Mouse (Mus musculus): Measurements from ENCODE around the gene Npr1. TPM values are rescaled to one million over a fixed set of nuclear protein-coding genes. Genes with fewer than 3 reads are reported as not detected.

Npr1 gene
- total and polyA plus RNA-seq, 2 experiments from 2014 or later = 2.0 to 4.1 TPM

GRCm38 (mm10) chr3:90450874-90451273, 14.8 kb downstream of the Npr1 start:
- no peaks in the 10 kb centered on the region for H3K27me3 ChIP-seq (ENCODE audit: insufficient read depth, low read length)
- H3K4me2 ChIP-seq (ENCODE audit: low read depth, low read length, poor library complexity, severe bottlenecking) = no peak overlapping the region
- 32% methylated on average over 12 of the region's 12 CpGs for WGBS
- no peak overlapping the region for H3K9ac ChIP-seq (replicated peaks; ENCODE audit: low read length, poor library complexity, severe bottlenecking)
- no peak overlapping the region for H3K4me3 ChIP-seq (ENCODE audit: low read depth, low read length)
- H3K4me1 ChIP-seq (ENCODE audit: insufficient read depth, low read length) = peaks cover 12% of the 10 kb centered on the region; the same call in 1 of the 2 replicates
- no peaks in the 10 kb centered on the region for H3K9me3 ChIP-seq (ENCODE audit: low read length)
- H3K27ac ChIP-seq (ENCODE audit: low read depth, low read length) = no peak overlapping the region
- H3K36me3 ChIP-seq (ENCODE audit: insufficient read depth, low read length) = no peaks in the 10 kb centered on the region
- ATAC-seq (ENCODE audit: low FRiP score) = no peak
- DNase-seq (ENCODE audit: low spot score) = no peak
- no peak for TF ChIP-seq CTCF (IDR thresholded peaks at IDR 0.05)

DNA sequence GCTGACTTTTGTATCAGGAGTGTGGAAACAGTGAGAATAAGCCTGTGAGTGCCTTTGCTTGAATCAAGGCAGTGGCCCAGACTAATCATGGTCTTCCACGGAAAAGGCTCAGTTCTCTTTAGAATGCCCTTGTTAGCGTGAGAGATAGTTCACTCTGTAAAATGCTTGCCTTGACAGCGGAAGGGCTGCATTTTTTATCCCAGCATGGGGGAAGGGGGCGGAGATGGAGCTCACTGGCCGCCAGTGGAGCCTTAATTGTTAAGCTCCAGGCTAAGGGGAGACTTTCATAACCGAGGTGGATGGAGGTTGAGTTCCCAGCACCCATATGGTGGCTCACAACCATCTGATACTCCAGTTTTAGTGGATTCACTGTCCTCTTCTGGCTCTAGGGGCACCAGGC, 17.0 kb downstream of the Npr1 start:
- no peak overlapping the region for H3K9ac ChIP-seq (replicated peaks; ENCODE audit: low read length, poor library complexity, severe bottlenecking)
- TF ChIP-seq CTCF (IDR thresholded peaks at IDR 0.05) = no peak
- DNase-seq (ENCODE audit: low spot score) (no peak), ATAC-seq (ENCODE audit: low FRiP score) (no peak)
- no peaks in the 10 kb centered on the region for H3K36me3 ChIP-seq (ENCODE audit: insufficient read depth, low read length)
- no peak overlapping the region for H3K4me2 ChIP-seq (ENCODE audit: low read depth, low read length, poor library complexity, severe bottlenecking)
- H3K4me1 ChIP-seq (ENCODE audit: insufficient read depth, low read length) = peaks cover 13% of the 10 kb centered on the region; the same call in 1 of the 2 replicates
- 30% methylated on average over 6 of the region's 6 CpGs for WGBS
- no peak overlapping the region for H3K27ac ChIP-seq (ENCODE audit: low read depth, low read length)
- no peaks in the 10 kb centered on the region for H3K27me3 ChIP-seq (ENCODE audit: insufficient read depth, low read length)
- H3K9me3 ChIP-seq (ENCODE audit: low read length) = no peaks in the 10 kb centered on the region
- H3K4me3 ChIP-seq (ENCODE audit: low read depth, low read length) = no peak overlapping the region

DNA sequence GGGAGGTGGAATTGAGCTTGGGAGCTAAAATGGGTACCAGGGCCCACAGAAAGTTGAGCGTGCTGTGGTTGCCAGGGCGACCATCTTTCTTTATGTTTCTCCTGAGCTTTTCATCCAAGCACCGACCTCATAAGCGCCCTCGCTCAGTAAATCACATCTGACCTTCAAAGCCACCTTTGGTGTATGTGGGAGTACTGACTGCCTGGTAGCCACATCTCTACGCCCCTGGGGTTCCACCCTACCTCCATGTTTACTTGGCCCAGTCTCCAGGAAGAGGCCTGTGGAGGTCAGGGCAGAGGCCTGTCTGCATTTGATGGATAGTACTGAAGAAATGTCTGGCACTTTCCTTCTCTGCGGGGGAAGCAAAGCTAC, 18.6 kb downstream of the Npr1 start:
- Histone ChIP-seq H3K36me3 (ENCODE audit: insufficient read depth, low read length) (no peaks in the 10 kb centered on the region), H3K9me3 (ENCODE audit: low read length) (no peaks in the 10 kb centered on the region), H3K27me3 (ENCODE audit: insufficient read depth, low read length) (no peaks in the 10 kb centered on the region), H3K4me3 (ENCODE audit: low read depth, low read length) (0 out of 2 replicates have a peak overlapping the region, but pooled peaks have one; percentile 30), H3K9ac (replicated peaks; ENCODE audit: low read length, poor library complexity, severe bottlenecking) (peak overlapping the region; percentile 50; the same call in 1 of the 2 replicates), H3K4me2 (ENCODE audit: low read depth, low read length, poor library complexity, severe bottlenecking) (peak overlapping the region; percentile 49), H3K27ac (ENCODE audit: low read depth, low read length) (peak overlapping the region; percentile 76), H3K4me1 (ENCODE audit: insufficient read depth, low read length) (peaks cover 13% of the 10 kb centered on the region; the same call in 1 of the 2 replicates)
- DNase-seq (ENCODE audit: low spot score) = peak; percentile 16
- ATAC-seq (ENCODE audit: low FRiP score) = no peak
- 39% methylated on average over 7 of the region's 7 CpGs for WGBS
- TF ChIP-seq CTCF (IDR thresholded peaks at IDR 0.05) = no peak

- peak overlapping the region; percentile 49 for H3K4me2 ChIP-seq (ENCODE audit: low read depth, low read length, poor library complexity, severe bottlenecking)
- peak overlapping the region; percentile 76 for H3K27ac ChIP-seq (ENCODE audit: low read depth, low read length)
- TF ChIP-seq CTCF (IDR thresholded peaks at IDR 0.05) = no peak
- H3K9ac ChIP-seq (replicated peaks; ENCODE audit: low read length, poor library complexity, severe bottlenecking) = peak overlapping the region; percentile 50
- ATAC-seq (ENCODE audit: low FRiP score) (peak; percentile 91), DNase-seq (ENCODE audit: low spot score) (peak; percentile 92)
- H3K9me3 ChIP-seq (ENCODE audit: low read length) = no peaks in the 10 kb centered on the region
- no peaks in the 10 kb centered on the region for H3K36me3 ChIP-seq (ENCODE audit: insufficient read depth, low read length)
- H3K27me3 ChIP-seq (ENCODE audit: insufficient read depth, low read length) = no peaks in the 10 kb centered on the region
- H3K4me1 ChIP-seq (ENCODE audit: insufficient read depth, low read length) = peaks cover 13% of the 10 kb centered on the region; the same call in 1 of the 2 replicates
- 1% methylated on average over 17 of the region's 17 CpGs for WGBS
- H3K4me3 ChIP-seq (ENCODE audit: low read depth, low read length) = peak overlapping the region; percentile 30
These were observed 19.1 kb downstream of the Npr1 start for GRCm38 (mm10) chr3:90446389-90447122.

GRCm38 (mm10) chr3:90445417-90446200, 20.1 kb downstream of the Npr1 start:
- peak overlapping the region; percentile 76 for H3K27ac ChIP-seq (ENCODE audit: low read depth, low read length)
- no peaks in the 10 kb centered on the region for H3K36me3 ChIP-seq (ENCODE audit: insufficient read depth, low read length)
- WGBS = 64% methylated on average over 11 of the region's 11 CpGs
- H3K4me2 ChIP-seq (ENCODE audit: low read depth, low read length, poor library complexity, severe bottlenecking) = peak overlapping the region; percentile 49; the same call in 1 of the 2 replicates
- peaks cover 13% of the 10 kb centered on the region; the same call in 1 of the 2 replicates for H3K4me1 ChIP-seq (ENCODE audit: insufficient read depth, low read length)
- no peak overlapping the region for H3K9ac ChIP-seq (replicated peaks; ENCODE audit: low read length, poor library complexity, severe bottlenecking)
- DNase-seq (ENCODE audit: low spot score) (no peak), ATAC-seq (ENCODE audit: low FRiP score) (no peak)
- H3K4me3 ChIP-seq (ENCODE audit: low read depth, low read length) = peak overlapping the region; percentile 30
- H3K27me3 ChIP-seq (ENCODE audit: insufficient read depth, low read length) = no peaks in the 10 kb centered on the region
- H3K9me3 ChIP-seq (ENCODE audit: low read length) = no peaks in the 10 kb centered on the region
- no peak for TF ChIP-seq CTCF (IDR thresholded peaks at IDR 0.05)

GRCm38 (mm10) chr3:90443977-90444376, 21.7 kb downstream of the Npr1 start:
- Histone ChIP-seq H3K9me3 (ENCODE audit: low read length) (no peaks in the 10 kb centered on the region), H3K4me3 (ENCODE audit: low read depth, low read length) (no peak overlapping the region), H3K36me3 (ENCODE audit: insufficient read depth, low read length) (no peaks in the 10 kb centered on the region), H3K27me3 (ENCODE audit: insufficient read depth, low read length) (no peaks in the 10 kb centered on the region), H3K4me2 (ENCODE audit: low read depth, low read length, poor library complexity, severe bottlenecking) (no peak overlapping the region), H3K9ac (replicated peaks; ENCODE audit: low read length, poor library complexity, severe bottlenecking) (no peak overlapping the region), H3K4me1 (ENCODE audit: insufficient read depth, low read length) (peaks cover 13% of the 10 kb centered on the region; the same call in 1 of the 2 replicates), H3K27ac (ENCODE audit: low read depth, low read length) (no peak overlapping the region)
- WGBS = 89% methylated on average over 3 of the region's 3 CpGs
- ATAC-seq (ENCODE audit: low FRiP score) = no peak
- no peak for TF ChIP-seq CTCF (IDR thresholded peaks at IDR 0.05)
- DNase-seq (ENCODE audit: low spot score) = no peak
